Mouse (Mus musculus) G1E (cell line): Measurements from ENCODE around the gene Misp.

Experiments
- CTCF ChIP-seq: IDR thresholded peaks from 2 replicates; pipeline ENCODE4 v1.5.1; 2012; ENCODE audit warnings: low read depth, low read length, inconsistent platforms, mixed read lengths
- GATA1 ChIP-seq: IDR thresholded peaks from 2 replicates; pipeline ENCODE4 v1.6.1; 2012; ENCODE audit warnings: borderline replicate concordance, low read length, inconsistent platforms, mixed read lengths
- GATA2 ChIP-seq: IDR thresholded peaks from 2 replicates; pipeline ENCODE4 v1.6.1; 2012; ENCODE audit warnings: low read depth, low read length, inconsistent platforms, borderline replicate concordance
- POLR2AphosphoS5 ChIP-seq: IDR thresholded peaks from 2 replicates; pipeline ENCODE4 v1.6.1; 2012; ENCODE audit warnings: low read depth, low read length, inconsistent platforms; ENCODE audit not compliant: insufficient replicate concordance
- TAL1 ChIP-seq: conservative IDR thresholded peaks from 2 replicates; pipeline ENCODE4 v1.6.1; 2012; ENCODE audit warnings: low read depth, low read length, inconsistent platforms, mixed read lengths

- no peak for TF ChIP-seq CTCF
- no peak for TF ChIP-seq TAL1
- no peak for TF ChIP-seq GATA1
- TF ChIP-seq GATA2, result no peak
- TF ChIP-seq POLR2AphosphoS5, result no peak
Observed at GRCm38 (mm10) chr10:79857452-79857811, 36.6 kb downstream of the Misp start.
